Mouse (Mus musculus) liver, postnatal 0 days (tissue): Measurements from ENCODE around the gene Gpbar1. TPM values are rescaled to one million over a fixed set of nuclear protein-coding genes. Genes with fewer than 3 reads are reported as not detected.

Source experiments
- ATAC-seq: fragments of 200-750 bp; cut with Nextera tagmentation; 2 replicates; pipeline ENCODE4 v1.8.0; 2017; ENCODE audit warnings: mild to moderate bottlenecking, moderate library complexity
- DNase-seq: peaks from one replicate; pipeline ENCODE4 v3.0.0-alpha.2; 2016
- H3K27ac ChIP-seq: fragments of 300-500 bp; sonication (generic); 2 replicates; pipeline ENCODE4 v1.5.1; 2014; ENCODE audit warnings: antibody characterized with exemption, moderate library complexity, mild to moderate bottlenecking, low read depth
- H3K27me3 ChIP-seq: fragments of 300-500 bp; sonication (generic); 2 replicates; pipeline ENCODE4 v1.6.1; 2014; ENCODE audit warnings: low read length, control low read depth, mixed read lengths; ENCODE audit not compliant: insufficient read depth
- H3K36me3 ChIP-seq: fragments of 300-500 bp; sonication (generic); replicated peaks from 2 replicates; pipeline ENCODE4 v1.6.1; 2014; ENCODE audit warnings: mild to moderate bottlenecking, control low read depth, low read length, moderate library complexity, mixed read lengths; ENCODE audit not compliant: insufficient read depth
- H3K4me1 ChIP-seq: fragments of 300-500 bp; sonication (generic); 2 replicates; pipeline ENCODE4 v1.6.1; 2014; ENCODE audit warnings: antibody characterized with exemption, mild to moderate bottlenecking, control low read depth; ENCODE audit not compliant: insufficient read depth
- H3K4me2 ChIP-seq: fragments of 300-500 bp; sonication (generic); 2 replicates; pipeline ENCODE4 v1.6.1; 2014; ENCODE audit warnings: low read depth, mild to moderate bottlenecking, low read length, moderate library complexity, mixed read lengths
- H3K4me3 ChIP-seq: fragments of 300-500 bp; sonication (generic); 2 replicates; pipeline ENCODE4 v1.5.1; 2014; ENCODE audit warnings: low read depth, low read length
- H3K9ac ChIP-seq: fragments of 300-500 bp; sonication (generic); replicated peaks from 2 replicates; pipeline ENCODE4 v1.6.1; 2014; ENCODE audit warnings: mild to moderate bottlenecking, moderate library complexity
- H3K9me3 ChIP-seq: fragments of 300-500 bp; sonication (generic); 2 replicates; pipeline ENCODE4 v1.6.1; 2016; ENCODE audit warnings: mild to moderate bottlenecking, control low read depth, low read length, mixed read lengths
- CTCF ChIP-seq: sonication (generic); IDR thresholded peaks from 2 replicates; pipeline ENCODE4 v1.5.1; 2016; ENCODE audit warnings: antibody characterized with exemption, low read depth
- EP300 ChIP-seq: IDR thresholded peaks from 2 replicates; pipeline ENCODE4 v1.6.1; 2016; ENCODE audit warnings: antibody characterized with exemption, low read depth, mild to moderate bottlenecking
- WGBS: fragments of 180-500 bp; shearing (Covaris S2); extraction: QIAGEN DNeasy Blood & Tissue Kit; methylation state at CpG from one replicate; pipeline ENCODE4 v1.1.7; 2014; ENCODE audit not compliant: insufficient replicate concordance; 5-methylcytosine and 5-hydroxymethylcytosine counted together
- polyA plus RNA-seq: library from polyadenylated mRNA; unstranded; fragments of >200 nt; fragmentation: Nextera tagmentation; extraction: Ambion mirVana; gene quantifications from 2 replicates; pipeline ENCODE4 v1.2.1, GENCODE M21; 2015

Gpbar1 gene
- polyA plus RNA-seq, 1 experiment from 2014 or later: 0.20 TPM

DNA sequence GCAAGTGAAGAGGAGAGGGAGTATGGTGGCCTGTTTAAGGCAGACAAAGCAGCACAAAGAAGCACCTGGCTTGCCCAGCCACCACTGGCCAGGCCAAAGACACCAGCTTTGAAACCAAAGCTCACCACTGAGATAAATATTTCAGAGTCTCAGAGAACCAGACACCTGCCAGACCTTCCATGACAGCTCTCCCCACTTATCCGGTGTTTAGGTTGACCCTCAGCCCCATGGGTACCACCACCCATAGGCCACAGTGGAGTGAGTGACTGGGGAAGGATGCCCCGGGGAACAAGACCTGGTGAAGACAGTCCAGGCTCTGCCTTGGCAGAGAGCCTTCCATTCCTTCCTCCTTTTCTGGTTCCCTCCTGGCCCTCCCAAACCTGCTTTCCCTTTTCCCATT, 24.5 kb downstream of the Gpbar1 start:
- Histone ChIP-seq H3K9me3 (no peaks in the 10 kb centered on the region), H3K4me3 (no peak overlapping the region), H3K27me3 (no peaks in the 10 kb centered on the region), H3K9ac (peak overlapping the region; percentile 78; the same call in 1 of the 2 replicates), H3K4me1 (peaks cover 42% of the 10 kb centered on the region), H3K4me2 (peak overlapping the region; percentile 82), H3K36me3 (no peaks in the 10 kb centered on the region), H3K27ac (no peak overlapping the region)
- TF ChIP-seq CTCF: no peak
- TF ChIP-seq EP300: no peak
- ATAC-seq (no peak), DNase-seq (no peak)
- WGBS: 68% methylated on average over 2 of the region's 2 CpGs

DNA sequence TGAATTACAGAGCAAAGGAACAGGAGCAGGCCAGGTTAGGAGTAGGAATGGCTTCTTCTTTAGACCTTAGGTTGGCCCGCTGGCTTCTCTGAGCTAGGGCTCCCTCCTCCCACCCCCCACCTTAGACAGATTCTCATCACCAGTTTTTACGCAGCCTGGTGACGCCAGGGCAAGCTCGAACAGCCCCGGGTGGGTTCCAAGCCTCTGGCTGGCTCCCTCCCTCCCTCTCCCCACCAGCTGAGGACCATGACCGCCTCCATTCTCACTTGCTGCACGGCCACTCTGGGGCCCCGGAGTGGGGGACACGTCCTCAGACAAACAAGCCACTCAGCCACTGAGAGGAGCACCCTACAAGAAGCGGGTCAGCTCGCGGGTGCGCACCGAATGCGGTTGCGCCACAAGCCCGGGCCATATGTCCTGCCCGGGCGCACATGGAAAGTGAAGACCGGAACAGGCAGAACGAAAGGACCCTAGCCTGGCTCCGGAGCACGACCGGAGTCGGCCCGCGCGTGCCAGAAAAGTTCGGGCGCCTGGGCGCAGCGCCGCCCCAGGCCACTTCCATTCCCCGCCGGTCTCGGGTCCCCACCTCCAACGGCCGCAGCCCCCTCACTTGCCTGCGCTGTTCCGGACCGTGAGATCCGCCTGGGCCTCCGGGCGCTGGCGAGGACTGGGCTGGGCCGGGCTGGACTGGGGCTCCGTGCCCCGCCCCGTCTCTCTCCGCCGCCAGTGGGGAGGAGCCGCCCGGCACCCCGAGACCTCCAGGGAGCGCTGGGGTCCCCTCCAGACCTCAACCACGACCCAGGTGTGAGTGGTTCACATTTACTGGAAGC, 25.4 kb downstream of the Gpbar1 start:
- Histone ChIP-seq H3K4me3 (peak overlapping the region; percentile 70), H3K9ac (peak overlapping the region; percentile 78), H3K27ac (peak overlapping the region; percentile 85), H3K9me3 (no peaks in the 10 kb centered on the region), H3K36me3 (no peaks in the 10 kb centered on the region), H3K4me2 (peak overlapping the region; percentile 82), H3K4me1 (peaks cover 39% of the 10 kb centered on the region), H3K27me3 (no peaks in the 10 kb centered on the region)
- under 1% methylated on average over 48 of the region's 56 CpGs for WGBS
- 0 out of 2 replicates have a peak, but pooled peaks have one; percentile 19 for TF ChIP-seq CTCF
- TF ChIP-seq EP300: no peak
- DNase-seq: peak; percentile 81
- peak; percentile 91 for ATAC-seq

DNA sequence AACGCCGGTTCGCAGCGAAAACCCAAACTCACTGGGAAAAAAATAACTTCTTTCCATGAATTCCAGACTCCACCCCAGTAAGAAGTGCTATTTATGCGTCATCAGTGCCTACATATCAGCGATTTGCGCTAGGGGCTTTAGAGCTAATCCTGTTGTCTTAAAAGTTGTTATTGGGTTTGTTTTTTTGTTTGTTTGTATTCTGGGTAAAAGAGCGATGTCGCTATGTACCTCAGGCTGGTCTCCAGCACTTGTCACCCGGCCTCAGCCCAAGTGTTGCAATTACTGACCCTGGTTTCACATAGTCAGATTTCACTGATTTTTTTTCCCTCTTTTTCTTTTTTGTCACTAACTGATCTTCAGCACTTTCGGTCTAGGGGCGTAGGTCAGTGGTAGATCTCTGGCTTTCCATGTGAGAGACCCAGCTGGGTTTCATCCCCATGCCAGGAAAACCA, 26.0 kb downstream of the Gpbar1 start:
- Histone ChIP-seq H3K4me2 (peak overlapping the region; percentile 82), H3K4me3 (peak overlapping the region; percentile 70), H3K4me1 (peaks cover 36% of the 10 kb centered on the region), H3K9ac (peak overlapping the region; percentile 78), H3K9me3 (no peaks in the 10 kb centered on the region), H3K36me3 (no peaks in the 10 kb centered on the region), H3K27me3 (no peaks in the 10 kb centered on the region), H3K27ac (peak overlapping the region; percentile 85)
- ATAC-seq: peak; percentile 53
- DNase-seq: no peak
- WGBS: 3% methylated on average over 12 of the region's 12 CpGs
- TF ChIP-seq EP300 (no peak), CTCF (no peak)

DNA sequence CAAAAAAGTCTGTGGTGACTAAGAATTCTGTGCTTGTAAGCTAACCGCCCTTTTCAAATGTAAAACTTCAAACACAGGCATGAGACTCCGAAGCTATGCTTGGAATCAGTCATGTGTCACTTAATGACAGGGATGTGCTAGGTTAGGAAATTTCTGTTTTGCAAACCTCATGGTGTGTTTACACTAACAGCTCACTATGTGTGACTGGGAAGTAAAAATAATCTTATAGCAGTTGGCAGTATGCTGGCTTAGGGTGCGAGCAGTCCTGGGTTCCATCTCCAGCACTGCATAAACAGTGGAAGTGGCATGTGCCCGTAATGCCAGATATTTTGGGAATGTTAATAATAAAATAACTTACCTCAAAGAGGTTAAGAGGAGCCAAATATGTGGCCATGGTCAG, 26.6 kb downstream of the Gpbar1 start:
- H3K27me3 ChIP-seq: no peaks in the 10 kb centered on the region
- no peak overlapping the region for H3K9ac ChIP-seq
- H3K36me3 ChIP-seq: no peaks in the 10 kb centered on the region
- H3K27ac ChIP-seq: no peak overlapping the region
- no peak for DNase-seq
- no peaks in the 10 kb centered on the region for H3K9me3 ChIP-seq
- WGBS: 77% methylated on average over 4 of the region's 4 CpGs
- H3K4me1 ChIP-seq: peaks cover 34% of the 10 kb centered on the region
- no peak for TF ChIP-seq CTCF
- no peak for TF ChIP-seq EP300
- no peak for ATAC-seq
- H3K4me2 ChIP-seq: no peak overlapping the region
- H3K4me3 ChIP-seq: no peak overlapping the region

DNA sequence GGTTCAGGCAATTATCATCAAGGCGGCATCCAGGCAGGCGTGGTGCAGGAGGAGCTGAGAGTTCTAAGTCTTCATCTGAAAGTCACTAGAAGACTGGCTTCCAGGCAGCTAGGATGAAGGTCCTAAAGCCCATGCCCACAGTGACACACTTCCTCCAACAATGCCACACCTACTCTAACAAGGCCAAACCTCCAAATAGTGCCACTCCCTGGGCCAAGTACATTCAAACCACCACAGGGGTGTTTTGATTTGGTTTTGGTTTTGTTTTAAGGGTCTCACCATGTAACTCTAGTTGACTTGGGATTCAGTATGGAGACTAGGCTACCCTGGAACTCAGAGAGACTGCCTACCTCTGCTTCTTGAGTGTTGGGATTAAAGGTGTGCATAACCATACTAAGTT, 27.2 kb downstream of the Gpbar1 start, which contains the start of gene Tmbim1:
TSS of gene Tmbim1 (minus strand) at position 101 of the 400 bp plus-strand sequence.
- Histone ChIP-seq H3K9me3 (no peaks in the 10 kb centered on the region), H3K36me3 (no peaks in the 10 kb centered on the region), H3K9ac (peak within 1 kb of the TSS; percentile 78; the same call in 1 of the 2 replicates), H3K4me3 (peak within 1 kb of the TSS; percentile 70), H3K4me2 (peak within 1 kb of the TSS; percentile 82), H3K27ac (0 out of 2 replicates have a peak within 1 kb of the TSS, but pooled peaks have one; percentile 85), H3K27me3 (no peaks in the 10 kb centered on the region), H3K4me1 (peaks cover 34% of the 10 kb centered on the region)
- DNase-seq (no peak), ATAC-seq (no peak)
- WGBS: 90% methylated on average over 2 of the region's 2 CpGs
- TF ChIP-seq CTCF (no peak), EP300 (no peak)

DNA sequence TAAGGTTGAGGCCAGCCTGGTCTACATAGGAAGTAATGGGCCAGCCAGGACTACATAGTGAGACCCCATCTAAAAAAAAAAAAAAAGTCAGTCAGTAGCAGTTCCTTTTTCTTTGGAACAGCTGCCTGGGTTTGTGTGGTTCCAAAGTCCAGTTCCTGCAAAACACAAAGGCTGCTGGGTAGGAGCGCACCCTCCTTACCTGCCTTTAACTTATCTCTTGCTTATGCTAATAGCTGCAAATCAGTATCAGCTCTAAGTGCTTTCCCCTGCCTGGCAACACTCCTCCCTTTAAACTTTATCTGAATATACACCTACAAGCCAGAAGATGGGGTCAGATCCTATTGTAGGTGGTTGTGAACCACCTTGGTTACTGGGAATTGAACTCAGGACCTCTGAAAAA, 28.8 kb downstream of the Gpbar1 start:
- no peak overlapping the region for H3K4me2 ChIP-seq
- WGBS: 75% methylated on average over 1 of the region's 1 CpGs
- no peak for DNase-seq
- no peak overlapping the region for H3K9ac ChIP-seq
- no peaks in the 10 kb centered on the region for H3K9me3 ChIP-seq
- H3K27me3 ChIP-seq: no peaks in the 10 kb centered on the region
- no peaks in the 10 kb centered on the region for H3K36me3 ChIP-seq
- no peak overlapping the region for H3K27ac ChIP-seq
- no peak overlapping the region for H3K4me3 ChIP-seq
- ATAC-seq: no peak
- TF ChIP-seq CTCF (no peak), EP300 (no peak)
- H3K4me1 ChIP-seq: peaks cover 26% of the 10 kb centered on the region
